Mouse (Mus musculus): Measurements from ENCODE around the gene Jam3.

- TF ChIP-seq CTCF (IDR thresholded peaks at IDR 0.05; ENCODE audit: insufficient read depth, low read length) = no peak
- TF ChIP-seq POLR2A (IDR thresholded peaks at IDR 0.05; ENCODE audit: borderline replicate concordance, extremely low read depth, low read depth, low read length) = no peak
These were observed 28.7 kb downstream of the Jam3 start for GRCm38 (mm10) chr9:27126543-27126942.

Measured in lung, adult 2 months (tissue).